Mouse (Mus musculus) right cerebral cortex, postnatal 4 days (tissue): Measurements from ENCODE around the gene Slit3.
A peak's percentile ranks its signal among the peaks of the same experiment; 100 is the strongest.

ENCODE experiments used
- DNase-seq: peaks from one replicate; pipeline ENCODE4 v3.0.0-alpha.2; 2022

Slit3 gene

DNA sequence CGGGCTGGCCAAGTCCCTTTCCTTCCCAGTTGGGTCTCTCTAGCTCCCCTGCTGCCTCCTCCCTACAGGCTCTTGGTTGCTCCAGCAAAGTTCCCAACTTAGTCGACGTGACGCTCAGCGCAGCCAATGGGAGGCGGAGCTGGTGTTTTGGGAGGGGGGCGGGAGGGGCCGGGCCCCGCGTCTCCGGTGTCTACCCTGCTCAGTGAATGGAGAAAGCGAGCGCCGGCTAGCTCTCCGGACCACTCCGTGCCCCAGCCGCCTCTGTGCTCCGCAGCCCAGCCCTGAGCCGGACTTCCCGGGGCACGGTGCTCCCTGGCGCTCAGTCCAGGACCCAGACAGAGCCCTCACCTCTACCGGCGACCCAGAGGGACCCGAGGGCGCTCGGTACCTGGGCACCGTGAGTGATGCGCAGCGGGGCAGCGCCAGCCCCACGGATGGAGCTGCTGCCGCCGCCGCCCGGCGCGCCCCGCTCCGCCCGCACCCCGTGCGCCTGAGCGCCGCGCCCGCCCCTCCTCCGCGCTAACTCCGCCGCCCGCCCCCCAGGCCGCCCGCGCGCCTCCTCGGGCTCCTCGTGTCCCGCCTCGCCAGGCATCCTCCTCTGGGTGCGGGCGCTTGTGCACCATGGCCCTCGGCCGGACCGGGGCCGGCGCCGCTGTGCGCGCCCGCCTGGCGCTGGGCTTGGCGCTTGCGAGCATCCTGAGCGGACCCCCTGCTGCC is at the start of gene Slit3:
Gene Slit3 (plus strand): TSS at position 331 of the 717 bp plus-strand sequence.
- DNase-seq = peak; percentile 45

DNA sequence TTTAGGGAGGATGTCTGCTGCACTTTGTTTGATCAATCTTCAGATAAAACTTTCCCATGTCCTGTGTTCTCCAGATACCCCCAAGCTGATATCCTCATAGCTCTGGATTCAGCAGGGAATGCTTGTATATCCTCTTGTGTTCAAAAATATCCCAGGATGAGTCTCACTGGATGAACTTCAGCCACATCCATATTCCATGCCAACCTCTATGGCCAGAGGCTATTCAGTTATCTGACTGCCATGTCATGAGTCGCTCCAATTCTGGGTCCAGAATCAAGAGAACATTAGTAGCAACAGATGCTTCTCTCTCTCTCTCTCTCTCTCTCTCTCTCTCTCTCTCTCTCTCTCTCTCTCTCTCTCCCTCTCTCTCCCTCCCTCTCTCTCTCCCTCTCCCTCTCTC is 49.6 kb upstream of the Slit3 start:
- DNase-seq = no peak

DNA sequence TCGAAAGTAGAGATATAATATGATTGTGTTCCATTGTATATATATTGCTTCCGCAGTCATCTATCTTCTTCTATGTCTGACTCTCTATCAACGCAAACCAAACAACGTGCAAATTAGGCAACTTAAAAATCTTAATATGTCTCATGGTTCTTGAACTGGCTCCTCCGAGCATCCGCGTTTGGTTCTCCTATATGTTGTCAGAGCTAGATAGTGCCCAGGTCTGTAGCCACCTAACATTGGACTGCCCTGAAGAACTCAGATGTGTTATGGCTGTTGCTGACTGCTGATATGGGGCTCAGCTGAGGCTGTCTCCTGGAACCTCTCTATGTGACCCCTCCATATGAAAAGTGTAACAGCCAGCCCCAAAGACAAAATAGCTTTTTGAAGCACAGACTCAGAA is 45.6 kb upstream of the Slit3 start:
- no peak for DNase-seq

- no peak for DNase-seq
These were observed 40.4 kb upstream of the Slit3 start for GRCm38 (mm10) chr11:35080451-35081125.

GRCm38 (mm10) chr11:35082297-35082696 is 38.7 kb upstream of the Slit3 start:
- no peak for DNase-seq

GRCm38 (mm10) chr11:35083049-35083448 is 38.0 kb upstream of the Slit3 start:
- DNase-seq = no peak

DNA sequence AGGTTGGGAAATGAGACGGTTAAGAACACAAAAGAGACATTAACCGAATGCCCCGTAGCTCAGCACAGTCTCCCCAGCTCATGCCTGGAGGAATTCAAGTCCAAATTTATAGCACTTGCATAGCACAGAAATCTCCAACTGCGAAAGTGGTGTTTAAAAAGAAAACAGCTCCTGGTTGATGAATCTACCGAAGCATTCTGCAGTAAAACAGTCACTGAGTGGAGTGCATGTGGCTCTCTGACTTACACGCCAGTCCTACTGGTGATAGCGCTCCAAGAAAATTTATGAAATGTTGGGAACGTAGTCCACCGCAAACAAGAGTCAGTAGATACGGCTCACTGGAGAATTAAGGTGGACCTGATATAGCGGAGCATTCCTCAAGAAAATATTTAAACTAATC is 35.7 kb upstream of the Slit3 start:
- DNase-seq = no peak

- no peak for DNase-seq
These were observed 35.0 kb upstream of the Slit3 start for GRCm38 (mm10) chr11:35086029-35086428.

GRCm38 (mm10) chr11:35087454-35087853 is 33.6 kb upstream of the Slit3 start:
- no peak for DNase-seq

- DNase-seq = no peak
These were observed 32.9 kb upstream of the Slit3 start for GRCm38 (mm10) chr11:35088136-35088535.

DNA sequence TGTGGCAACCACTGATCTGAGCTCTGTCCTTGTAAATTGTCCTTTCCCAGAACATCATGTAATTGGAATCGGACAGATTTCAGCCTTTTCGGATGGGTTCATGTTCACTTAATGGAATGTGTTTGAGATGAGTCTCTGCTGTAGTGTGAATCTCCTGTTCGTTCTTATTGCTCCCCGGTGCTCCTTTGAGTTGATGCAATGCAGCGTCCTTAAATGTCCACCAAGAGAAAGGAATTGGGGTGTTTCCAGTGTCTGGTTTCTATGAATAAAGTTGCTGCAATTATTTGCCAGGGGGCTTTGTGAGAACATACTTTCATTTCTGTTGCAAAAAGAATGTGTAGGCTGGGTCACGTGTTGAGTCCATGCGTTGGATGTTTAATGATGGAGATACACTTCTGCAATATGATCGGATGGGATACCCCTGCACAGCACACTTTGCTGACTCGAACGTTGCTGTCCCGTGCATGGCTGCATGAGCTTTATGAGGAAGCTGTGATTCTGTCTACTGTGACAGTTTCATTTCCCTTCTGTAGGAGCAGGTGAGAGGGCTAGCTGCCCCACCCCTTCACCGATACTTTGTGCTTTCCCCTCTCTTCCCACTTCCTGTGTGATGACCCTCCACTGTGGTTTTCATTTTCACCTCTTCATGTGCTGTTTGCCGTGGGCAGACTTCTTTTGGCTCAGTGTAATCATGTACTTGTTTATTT is 30.2 kb upstream of the Slit3 start:
- no peak for DNase-seq

DNA sequence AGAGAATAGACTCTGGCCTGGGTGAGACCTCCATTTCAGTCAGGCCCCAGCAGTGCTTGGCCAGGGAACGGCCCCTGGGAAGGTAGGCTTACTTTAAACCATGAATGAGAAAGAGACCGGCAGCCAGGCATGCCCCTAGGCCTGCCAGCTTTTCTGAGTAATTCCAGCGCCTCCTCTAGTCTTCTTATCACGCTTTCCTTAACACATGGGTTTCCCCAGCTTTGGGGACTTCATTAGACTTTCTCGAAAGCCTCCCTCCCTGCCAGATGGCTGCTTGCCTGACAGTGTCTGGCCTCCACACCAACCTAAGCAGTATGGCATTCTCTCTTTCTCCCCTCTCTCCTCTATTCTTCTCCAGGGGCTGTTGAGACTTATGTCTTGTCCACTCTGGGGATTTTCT is 24.5 kb upstream of the Slit3 start:
- no peak for DNase-seq

DNA sequence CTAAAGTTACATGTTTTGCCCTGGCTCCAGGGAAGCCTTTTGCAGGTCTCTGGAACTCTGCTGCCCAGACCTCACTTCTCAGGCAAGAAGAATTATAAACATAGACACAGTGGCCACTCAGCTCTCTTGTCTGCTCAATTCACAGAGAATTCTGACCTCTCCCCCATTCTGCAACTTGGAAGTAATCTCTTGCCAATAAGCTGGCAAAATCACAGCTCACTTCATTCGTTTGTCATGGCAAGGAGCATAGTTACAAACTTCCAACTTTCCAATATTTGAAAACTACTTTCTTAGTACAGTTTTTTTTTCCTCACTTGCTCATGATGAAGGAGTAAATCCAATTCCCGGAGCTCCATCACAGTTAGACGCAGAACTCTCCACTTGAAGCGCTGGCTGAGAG is 11.2 kb upstream of the Slit3 start:
- no peak for DNase-seq

GRCm38 (mm10) chr11:35110784-35111183 is 10.2 kb upstream of the Slit3 start:
- DNase-seq = no peak

DNA sequence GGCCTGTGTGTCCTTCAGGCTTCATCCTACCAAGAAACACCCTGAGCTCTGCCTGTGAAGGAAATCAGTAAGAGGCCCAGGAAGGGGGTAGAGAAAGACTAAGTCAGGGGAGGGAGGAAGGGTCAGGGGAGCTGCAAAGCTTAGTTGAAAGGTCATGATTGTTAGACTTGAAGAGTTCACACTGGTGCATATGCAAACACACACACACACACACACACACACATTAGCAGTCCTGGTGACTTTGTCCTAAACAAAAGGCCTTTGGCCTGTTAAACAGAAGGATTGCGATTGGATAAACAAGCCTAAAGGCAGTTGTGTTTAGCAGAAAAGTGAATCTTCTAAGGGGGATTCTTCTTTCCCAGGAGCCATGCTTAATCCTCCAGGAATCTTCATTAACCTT is 7.7 kb upstream of the Slit3 start:
- no peak for DNase-seq

GRCm38 (mm10) chr11:35116436-35116835 is 4.6 kb upstream of the Slit3 start:
- no peak for DNase-seq

DNA sequence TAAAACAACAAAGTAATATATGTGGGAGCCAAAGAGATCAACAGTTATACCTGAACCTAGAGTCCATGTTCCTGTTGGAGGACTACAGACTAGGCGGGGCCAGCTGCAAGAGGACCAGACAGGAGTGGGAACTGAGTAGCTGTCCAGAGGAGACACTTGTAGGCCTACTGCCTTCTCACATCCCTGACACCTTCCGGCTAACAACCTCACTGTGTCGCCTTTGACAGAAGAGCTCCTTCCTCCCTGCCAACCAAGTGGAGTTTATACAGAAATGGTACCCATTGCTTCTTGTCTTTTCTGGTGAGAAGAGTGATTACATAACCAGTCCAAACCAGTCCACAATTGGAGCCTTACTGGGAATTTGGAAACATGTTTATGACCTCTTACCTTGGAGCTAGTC is 3.2 kb upstream of the Slit3 start:
- no peak for DNase-seq

DNA sequence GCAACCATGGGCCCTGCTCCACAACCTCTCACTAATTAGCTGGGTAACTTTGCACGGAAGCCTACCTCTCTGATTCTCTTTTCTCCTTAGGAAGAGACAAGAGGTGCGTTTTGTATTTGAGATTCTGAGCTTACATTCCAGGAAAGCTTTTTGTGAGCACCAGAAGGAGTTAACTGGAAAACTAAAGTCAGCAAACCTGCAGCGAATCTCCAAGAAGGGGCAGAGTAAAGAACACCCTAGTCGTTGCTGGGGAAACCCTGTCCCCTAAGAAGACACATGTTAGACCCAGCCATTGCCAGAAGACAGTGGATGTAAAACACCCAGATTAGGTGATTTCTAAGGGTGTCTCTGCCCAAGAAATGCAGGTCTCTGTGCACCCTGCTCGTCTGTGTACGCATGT is 2.3 kb upstream of the Slit3 start:
- DNase-seq = no peak

- DNase-seq = peak; percentile 84
These were observed 1.7 kb upstream of the Slit3 start for GRCm38 (mm10) chr11:35119360-35119759.

DNA sequence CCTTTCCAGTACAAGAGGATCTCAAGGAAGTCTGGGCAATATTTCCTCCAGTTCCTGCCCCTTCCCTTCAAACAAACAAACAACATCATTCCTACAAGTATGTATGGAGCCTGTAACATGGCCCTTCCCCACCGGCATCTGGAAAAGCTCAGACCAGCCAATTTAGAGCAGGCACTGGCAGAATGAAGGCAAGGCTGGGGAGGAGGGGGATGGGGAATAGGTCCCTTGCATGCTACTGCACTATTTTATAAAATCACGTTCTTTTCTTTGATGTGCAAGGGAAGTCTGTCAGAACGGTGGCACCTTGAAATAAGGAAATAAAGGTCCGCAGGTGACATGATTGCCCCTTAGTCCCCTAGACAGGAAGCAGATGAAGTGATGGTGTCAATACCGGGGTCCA is 948 bp upstream of the Slit3 start:
- DNase-seq = no peak

DNA sequence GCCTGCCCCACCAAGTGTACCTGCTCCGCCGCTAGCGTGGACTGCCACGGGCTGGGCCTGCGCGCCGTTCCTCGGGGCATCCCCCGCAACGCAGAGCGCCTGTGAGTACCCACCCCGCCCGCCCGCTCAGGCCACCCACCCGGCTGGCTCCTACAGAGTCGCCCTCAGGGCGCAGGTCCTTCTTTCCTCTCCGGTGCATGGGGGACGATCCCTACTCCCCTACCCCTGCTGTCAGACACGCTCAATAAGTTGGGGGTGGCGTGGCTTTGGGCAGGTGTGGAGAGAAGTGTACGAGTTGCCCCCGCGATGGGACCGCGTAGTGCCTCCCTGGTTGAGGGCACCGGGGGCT is 561 bp downstream of the Slit3 start:
- peak; percentile 25 for DNase-seq

GRCm38 (mm10) chr11:35122091-35122811 is 1.2 kb downstream of the Slit3 start:
- no peak for DNase-seq

GRCm38 (mm10) chr11:35124489-35125107 is 3.6 kb downstream of the Slit3 start:
- no peak for DNase-seq
